Mouse (Mus musculus): ENCODE results near the gene Zfp148. TPM values are rescaled to one million over a fixed set of nuclear protein-coding genes. Genes with fewer than 3 reads are reported as not detected.

Zfp148 gene
- polyA plus RNA-seq, 1 experiment from 2014 or later, result 62.3 TPM

- Histone ChIP-seq H3K4me2 (no peak overlapping the region), H3K27ac (no peak overlapping the region), H3K4me3 (no peak overlapping the region), H3K4me1 (peaks cover 42% of the 10 kb centered on the region), H3K36me3 (no peaks in the 10 kb centered on the region), H3K9ac (no peak overlapping the region), H3K9me3 (no peaks in the 10 kb centered on the region), H3K27me3 (no peaks in the 10 kb centered on the region)
- WGBS, result 88% methylated on average over 5 of the region's 5 CpGs
- ATAC-seq (ENCODE audit: insufficient number of reproducible peaks, insufficient read depth, low FRiP score, low TSS enrichment, low read depth), result no peak
Measured at GRCm38 (mm10) chr16:33414191-33414590, 33.6 kb downstream of the Zfp148 start.

GRCm38 (mm10) chr16:33415607-33416006 lies 35.0 kb downstream of the Zfp148 start:
- Histone ChIP-seq H3K9ac (no peak overlapping the region), H3K4me3 (no peak overlapping the region), H3K36me3 (no peaks in the 10 kb centered on the region), H3K4me2 (no peak overlapping the region), H3K27me3 (no peaks in the 10 kb centered on the region), H3K27ac (no peak overlapping the region), H3K4me1 (peaks cover 39% of the 10 kb centered on the region), H3K9me3 (no peaks in the 10 kb centered on the region)
- no peak for ATAC-seq (ENCODE audit: insufficient number of reproducible peaks, insufficient read depth, low FRiP score, low TSS enrichment, low read depth)
- 72% methylated on average over 5 of the region's 5 CpGs for WGBS

GRCm38 (mm10) chr16:33428327-33428726 lies 47.7 kb downstream of the Zfp148 start:
- Histone ChIP-seq H3K27me3 (no peaks in the 10 kb centered on the region), H3K27ac (no peak overlapping the region), H3K4me2 (no peak overlapping the region), H3K4me3 (no peak overlapping the region), H3K9me3 (no peaks in the 10 kb centered on the region), H3K4me1 (no peaks in the 10 kb centered on the region), H3K9ac (no peak overlapping the region), H3K36me3 (peaks cover 37% of the 10 kb centered on the region)
- no peak for ATAC-seq (ENCODE audit: insufficient number of reproducible peaks, insufficient read depth, low FRiP score, low TSS enrichment, low read depth)
- WGBS, result 85% methylated on average over 3 of the region's 3 CpGs

- peaks cover 37% of the 10 kb centered on the region for H3K36me3 ChIP-seq
- H3K27ac ChIP-seq, result no peak overlapping the region
- H3K4me2 ChIP-seq, result no peak overlapping the region
- ATAC-seq (ENCODE audit: insufficient number of reproducible peaks, insufficient read depth, low FRiP score, low TSS enrichment, low read depth), result no peak
- no peaks in the 10 kb centered on the region for H3K9me3 ChIP-seq
- H3K4me3 ChIP-seq, result no peak overlapping the region
- no peaks in the 10 kb centered on the region for H3K4me1 ChIP-seq
- WGBS, result 93% methylated on average over 2 of the region's 2 CpGs
- H3K9ac ChIP-seq, result no peak overlapping the region
- no peaks in the 10 kb centered on the region for H3K27me3 ChIP-seq
Measured at GRCm38 (mm10) chr16:33431660-33432059, 51.0 kb downstream of the Zfp148 start.

GRCm38 (mm10) chr16:33441065-33441464 lies 60.4 kb downstream of the Zfp148 start:
- no peaks in the 10 kb centered on the region for H3K4me1 ChIP-seq
- H3K4me3 ChIP-seq, result no peak overlapping the region
- H3K27me3 ChIP-seq, result no peaks in the 10 kb centered on the region
- H3K9ac ChIP-seq, result no peak overlapping the region
- H3K9me3 ChIP-seq, result no peaks in the 10 kb centered on the region
- peaks cover 21% of the 10 kb centered on the region for H3K36me3 ChIP-seq
- H3K27ac ChIP-seq, result no peak overlapping the region
- WGBS, result 95% methylated on average over 6 of the region's 6 CpGs
- no peak for ATAC-seq (ENCODE audit: insufficient number of reproducible peaks, insufficient read depth, low FRiP score, low TSS enrichment, low read depth)
- no peak overlapping the region for H3K4me2 ChIP-seq

GRCm38 (mm10) chr16:33446830-33447229 lies 66.2 kb downstream of the Zfp148 start:
- Histone ChIP-seq H3K9ac (no peak overlapping the region), H3K27ac (no peak overlapping the region), H3K4me2 (no peak overlapping the region), H3K27me3 (no peaks in the 10 kb centered on the region), H3K36me3 (no peaks in the 10 kb centered on the region), H3K4me1 (no peaks in the 10 kb centered on the region), H3K9me3 (no peaks in the 10 kb centered on the region), H3K4me3 (no peak overlapping the region)
- WGBS, result 66% methylated on average over 5 of the region's 5 CpGs
- ATAC-seq (ENCODE audit: insufficient number of reproducible peaks, insufficient read depth, low FRiP score, low TSS enrichment, low read depth), result no peak

- 93% methylated on average over 2 of the region's 2 CpGs for WGBS
- Histone ChIP-seq H3K27me3 (no peaks in the 10 kb centered on the region), H3K4me2 (no peak overlapping the region), H3K36me3 (peaks cover 13% of the 10 kb centered on the region), H3K9ac (no peak overlapping the region), H3K4me1 (peaks cover 5% of the 10 kb centered on the region; the same call in 1 of the 2 replicates), H3K9me3 (no peaks in the 10 kb centered on the region), H3K27ac (no peak overlapping the region), H3K4me3 (no peak overlapping the region)
- ATAC-seq (ENCODE audit: insufficient number of reproducible peaks, insufficient read depth, low FRiP score, low TSS enrichment, low read depth), result no peak
Measured at GRCm38 (mm10) chr16:33453826-33454225, 73.2 kb downstream of the Zfp148 start.

GRCm38 (mm10) chr16:33454306-33454705 lies 73.7 kb downstream of the Zfp148 start:
- peaks cover 17% of the 10 kb centered on the region for H3K36me3 ChIP-seq
- H3K9ac ChIP-seq, result no peak overlapping the region
- H3K27me3 ChIP-seq, result no peaks in the 10 kb centered on the region
- 70% methylated on average over 2 of the region's 2 CpGs for WGBS
- H3K4me2 ChIP-seq, result no peak overlapping the region
- no peak overlapping the region for H3K4me3 ChIP-seq
- H3K4me1 ChIP-seq, result peaks cover 5% of the 10 kb centered on the region; the same call in 1 of the 2 replicates
- no peak for ATAC-seq (ENCODE audit: insufficient number of reproducible peaks, insufficient read depth, low FRiP score, low TSS enrichment, low read depth)
- H3K27ac ChIP-seq, result no peak overlapping the region
- no peaks in the 10 kb centered on the region for H3K9me3 ChIP-seq

- Histone ChIP-seq H3K27ac (no peak overlapping the region), H3K27me3 (no peaks in the 10 kb centered on the region), H3K4me1 (peaks cover 5% of the 10 kb centered on the region; the same call in 1 of the 2 replicates), H3K9me3 (no peaks in the 10 kb centered on the region), H3K4me2 (no peak overlapping the region), H3K9ac (no peak overlapping the region), H3K4me3 (no peak overlapping the region), H3K36me3 (peaks cover 26% of the 10 kb centered on the region)
- WGBS, result 81% methylated on average over 6 of the region's 6 CpGs
- no peak for ATAC-seq (ENCODE audit: insufficient number of reproducible peaks, insufficient read depth, low FRiP score, low TSS enrichment, low read depth)
Measured at GRCm38 (mm10) chr16:33455263-33455910, 74.8 kb downstream of the Zfp148 start.

- no peak overlapping the region for H3K4me3 ChIP-seq
- no peak for ATAC-seq (ENCODE audit: insufficient number of reproducible peaks, insufficient read depth, low FRiP score, low TSS enrichment, low read depth)
- no peak overlapping the region for H3K4me2 ChIP-seq
- no peaks in the 10 kb centered on the region for H3K9me3 ChIP-seq
- no peaks in the 10 kb centered on the region for H3K27me3 ChIP-seq
- H3K27ac ChIP-seq, result no peak overlapping the region
- no peak overlapping the region for H3K9ac ChIP-seq
- peaks cover 15% of the 10 kb centered on the region; the same call in 1 of the 2 replicates for H3K4me1 ChIP-seq
- WGBS, result 98% methylated on average over 1 of the region's 1 CpGs
- peaks cover 26% of the 10 kb centered on the region for H3K36me3 ChIP-seq
Measured at GRCm38 (mm10) chr16:33459101-33459500, 78.5 kb downstream of the Zfp148 start.

GRCm38 (mm10) chr16:33461416-33461815 lies 80.8 kb downstream of the Zfp148 start:
- H3K9me3 ChIP-seq, result no peaks in the 10 kb centered on the region
- H3K27ac ChIP-seq, result no peak overlapping the region
- 80% methylated on average over 3 of the region's 3 CpGs for WGBS
- H3K36me3 ChIP-seq, result peaks cover 26% of the 10 kb centered on the region
- no peak overlapping the region for H3K9ac ChIP-seq
- no peak overlapping the region for H3K4me2 ChIP-seq
- H3K4me3 ChIP-seq, result no peak overlapping the region
- H3K27me3 ChIP-seq, result no peaks in the 10 kb centered on the region
- peaks cover 11% of the 10 kb centered on the region; the same call in 1 of the 2 replicates for H3K4me1 ChIP-seq
- ATAC-seq (ENCODE audit: insufficient number of reproducible peaks, insufficient read depth, low FRiP score, low TSS enrichment, low read depth), result no peak

GRCm38 (mm10) chr16:33464509-33465241 lies 84.0 kb downstream of the Zfp148 start:
- H3K9me3 ChIP-seq, result no peaks in the 10 kb centered on the region
- no peak overlapping the region for H3K9ac ChIP-seq
- H3K27me3 ChIP-seq, result no peaks in the 10 kb centered on the region
- H3K4me2 ChIP-seq, result no peak overlapping the region
- H3K36me3 ChIP-seq, result peaks cover 14% of the 10 kb centered on the region
- ATAC-seq (ENCODE audit: insufficient number of reproducible peaks, insufficient read depth, low FRiP score, low TSS enrichment, low read depth), result no peak
- no peak overlapping the region for H3K4me3 ChIP-seq
- peak overlapping the region; percentile 28; the same call in 1 of the 2 replicates for H3K27ac ChIP-seq
- peaks cover 15% of the 10 kb centered on the region; the same call in 1 of the 2 replicates for H3K4me1 ChIP-seq
- 92% methylated on average over 4 of the region's 4 CpGs for WGBS

Measured in embryonic facial prominence, embryonic 13.5 days (tissue).